Mouse (Mus musculus): ENCODE results near the gene Calhm2.

- TF ChIP-seq HCFC1 (IDR thresholded peaks at IDR 0.05; ENCODE audit: borderline replicate concordance, insufficient read depth, low read length), result no peak
- TF ChIP-seq ZC3H11A (IDR thresholded peaks at IDR 0.05; ENCODE audit: borderline replicate concordance, low read depth, low read length), result no peak
- no peak for TF ChIP-seq CHD2 (IDR thresholded peaks at IDR 0.05; ENCODE audit: low read depth, low read length)
- no peak for TF ChIP-seq ZNF384 (IDR thresholded peaks at IDR 0.05; ENCODE audit: low read depth, low read length)
Measured at GRCm38 (mm10) chr19:47137771-47138421, at the start of gene Calhm2.
